Mouse (Mus musculus): ENCODE measurements around the gene Il1rapl2. TPM values are rescaled to one million over a fixed set of nuclear protein-coding genes. Genes with fewer than 3 reads are reported as not detected.

The Il1rapl2 gene
- polyA plus RNA-seq (2015; fragmentation: Nextera tagmentation; extraction: Ambion mirVana): 0.04 TPM in 1 of 2 replicates, not detected in the other

DNA sequence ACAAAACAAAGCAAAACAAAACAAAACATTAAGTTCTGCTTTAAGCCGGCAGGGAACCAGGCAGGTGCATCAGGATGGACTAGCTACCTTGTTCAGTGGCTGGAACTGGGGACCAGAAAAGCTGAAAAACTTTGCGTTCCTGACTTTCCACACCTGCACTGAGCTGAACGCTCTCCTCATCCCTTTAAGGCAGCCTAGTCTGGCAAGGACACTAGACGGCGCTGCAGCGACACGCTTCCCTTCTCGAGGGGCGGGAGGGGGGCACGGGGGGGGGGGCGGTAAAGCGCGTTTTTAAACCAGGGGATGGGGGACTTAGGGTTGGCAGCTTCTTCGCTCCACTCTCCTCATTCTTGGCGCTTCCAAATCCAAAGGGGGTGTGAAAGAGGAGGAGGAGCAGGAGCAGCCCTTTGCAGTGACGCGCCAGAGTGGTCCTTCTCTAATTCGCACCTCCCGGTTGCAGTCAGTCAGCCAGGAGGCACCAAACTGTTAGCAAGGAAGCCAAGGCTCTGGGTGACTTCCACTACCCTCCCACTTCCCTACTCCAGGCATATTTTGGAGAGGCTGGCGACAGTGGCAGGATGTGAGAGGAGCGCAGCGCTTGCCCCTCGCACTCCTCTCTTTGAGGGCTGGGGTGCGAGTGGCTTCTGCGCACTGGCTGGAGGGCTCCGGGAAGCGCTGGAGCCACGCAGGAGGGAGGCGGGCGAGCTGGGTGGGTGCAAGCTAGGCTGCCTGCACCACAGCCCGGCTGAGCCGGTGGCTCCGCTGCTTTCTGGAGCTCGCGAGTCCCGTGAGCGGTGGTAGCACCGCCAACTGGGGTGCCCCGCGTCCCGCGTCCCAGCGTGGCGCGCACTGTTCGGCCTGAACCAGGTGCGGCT lies at the start of gene Il1rapl2:
TSS of gene Il1rapl2 (plus strand) at position 288 of the 875 bp plus-strand sequence.
- H3K4me3 ChIP-seq (ENCODE audit: low read length): peak within 1 kb of the TSS; percentile 34
- H3K9me3 ChIP-seq (ENCODE audit: control insufficient read depth, low read length): no peaks in the 10 kb centered on the region
- H3K4me2 ChIP-seq (ENCODE audit: low read depth, low read length): peak within 1 kb of the TSS; percentile 56
- peaks cover 37% of the 10 kb centered on the region for H3K27me3 ChIP-seq (ENCODE audit: control insufficient read depth, insufficient read depth, low read depth, low read length)
- H3K4me1 ChIP-seq (replicated peaks; ENCODE audit: control insufficient read depth, insufficient read depth, low read length): no peaks in the 10 kb centered on the region
- no peak within 1 kb of the TSS for H3K27ac ChIP-seq (ENCODE audit: low read length)
- no peak within 1 kb of the TSS for H3K9ac ChIP-seq (ENCODE audit: low read length)
- ATAC-seq (ENCODE audit: low read depth): peak; percentile 51
- no peaks in the 10 kb centered on the region for H3K36me3 ChIP-seq (ENCODE audit: control insufficient read depth, insufficient read depth, low read length)
- WGBS: 15% methylated on average over 41 of the region's 47 CpGs

DNA sequence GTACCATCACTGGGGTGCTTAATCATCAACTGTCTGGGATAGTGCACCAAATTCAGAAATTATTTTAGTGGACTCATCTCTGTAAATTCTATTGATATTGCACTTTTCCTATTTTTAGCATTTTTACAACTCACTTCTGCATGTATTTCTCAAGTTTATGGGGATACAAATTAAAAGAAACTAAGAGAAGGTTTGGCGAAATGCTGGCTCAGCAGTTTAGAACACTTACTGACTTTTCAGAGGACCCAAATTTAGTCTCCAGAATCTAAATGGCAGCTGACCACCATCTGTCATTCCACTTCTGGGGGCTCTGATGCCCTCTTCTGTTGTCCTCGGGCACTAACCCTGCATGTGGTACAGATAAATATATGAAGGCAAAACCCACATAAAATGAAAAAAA lies 22.1 kb upstream of the Il1rapl2 start:
- no peak overlapping the region for H3K9ac ChIP-seq (ENCODE audit: low read length)
- WGBS: 67% methylated on average over 2 of the region's 2 CpGs
- no peaks in the 10 kb centered on the region for H3K9me3 ChIP-seq (ENCODE audit: control insufficient read depth, low read length)
- H3K4me3 ChIP-seq (ENCODE audit: low read length): no peak overlapping the region
- ATAC-seq (ENCODE audit: low read depth): no peak
- H3K27me3 ChIP-seq (ENCODE audit: control insufficient read depth, insufficient read depth, low read depth, low read length): no peaks in the 10 kb centered on the region
- H3K27ac ChIP-seq (ENCODE audit: low read length): no peak overlapping the region
- H3K36me3 ChIP-seq (ENCODE audit: control insufficient read depth, insufficient read depth, low read length): no peaks in the 10 kb centered on the region
- H3K4me1 ChIP-seq (replicated peaks; ENCODE audit: control insufficient read depth, insufficient read depth, low read length): no peaks in the 10 kb centered on the region
- no peak overlapping the region for H3K4me2 ChIP-seq (ENCODE audit: low read depth, low read length)

GRCm38 (mm10) chrX:137569472-137570188 lies 778 bp upstream of the Il1rapl2 start:
- H3K36me3 ChIP-seq (ENCODE audit: control insufficient read depth, insufficient read depth, low read length): no peaks in the 10 kb centered on the region
- ATAC-seq (ENCODE audit: low read depth): no peak
- no peak overlapping the region for H3K9ac ChIP-seq (ENCODE audit: low read length)
- 30% methylated on average over 21 of the region's 21 CpGs for WGBS
- peaks cover 37% of the 10 kb centered on the region for H3K27me3 ChIP-seq (ENCODE audit: control insufficient read depth, insufficient read depth, low read depth, low read length)
- no peak overlapping the region for H3K27ac ChIP-seq (ENCODE audit: low read length)
- no peak overlapping the region for H3K4me2 ChIP-seq (ENCODE audit: low read depth, low read length)
- H3K4me1 ChIP-seq (replicated peaks; ENCODE audit: control insufficient read depth, insufficient read depth, low read length): no peaks in the 10 kb centered on the region
- no peak overlapping the region; the same call in 1 of the 2 replicates for H3K4me3 ChIP-seq (ENCODE audit: low read length)
- H3K9me3 ChIP-seq (ENCODE audit: control insufficient read depth, low read length): no peaks in the 10 kb centered on the region

GRCm38 (mm10) chrX:137582656-137583055 lies 12.2 kb downstream of the Il1rapl2 start:
- H3K36me3 ChIP-seq (ENCODE audit: control insufficient read depth, insufficient read depth, low read length): no peaks in the 10 kb centered on the region
- H3K9ac ChIP-seq (ENCODE audit: low read length): no peak overlapping the region
- WGBS: 38% methylated on average over 1 of the region's 1 CpGs
- H3K4me3 ChIP-seq (ENCODE audit: low read length): no peak overlapping the region
- no peaks in the 10 kb centered on the region for H3K4me1 ChIP-seq (replicated peaks; ENCODE audit: control insufficient read depth, insufficient read depth, low read length)
- ATAC-seq (ENCODE audit: low read depth): no peak
- H3K4me2 ChIP-seq (ENCODE audit: low read depth, low read length): no peak overlapping the region
- no peaks in the 10 kb centered on the region for H3K9me3 ChIP-seq (ENCODE audit: control insufficient read depth, low read length)
- H3K27me3 ChIP-seq (ENCODE audit: control insufficient read depth, insufficient read depth, low read depth, low read length): no peaks in the 10 kb centered on the region
- no peak overlapping the region for H3K27ac ChIP-seq (ENCODE audit: low read length)

- Histone ChIP-seq H3K9me3 (ENCODE audit: control insufficient read depth, low read length) (no peaks in the 10 kb centered on the region), H3K36me3 (ENCODE audit: control insufficient read depth, insufficient read depth, low read length) (no peaks in the 10 kb centered on the region), H3K4me1 (replicated peaks; ENCODE audit: control insufficient read depth, insufficient read depth, low read length) (no peaks in the 10 kb centered on the region), H3K27me3 (ENCODE audit: control insufficient read depth, insufficient read depth, low read depth, low read length) (no peaks in the 10 kb centered on the region), H3K9ac (ENCODE audit: low read length) (no peak overlapping the region), H3K4me2 (ENCODE audit: low read depth, low read length) (no peak overlapping the region), H3K4me3 (ENCODE audit: low read length) (no peak overlapping the region), H3K27ac (ENCODE audit: low read length) (no peak overlapping the region)
- no peak for ATAC-seq (ENCODE audit: low read depth)
Measured at GRCm38 (mm10) chrX:137620697-137621096, 50.3 kb downstream of the Il1rapl2 start.

- no peak for ATAC-seq (ENCODE audit: low read depth)
- no peak overlapping the region for H3K9ac ChIP-seq (ENCODE audit: low read length)
- H3K4me1 ChIP-seq (replicated peaks; ENCODE audit: control insufficient read depth, insufficient read depth, low read length): no peaks in the 10 kb centered on the region
- H3K9me3 ChIP-seq (ENCODE audit: control insufficient read depth, low read length): no peaks in the 10 kb centered on the region
- no peaks in the 10 kb centered on the region for H3K36me3 ChIP-seq (ENCODE audit: control insufficient read depth, insufficient read depth, low read length)
- H3K4me3 ChIP-seq (ENCODE audit: low read length): no peak overlapping the region
- no peak overlapping the region for H3K27ac ChIP-seq (ENCODE audit: low read length)
- WGBS: 16% methylated on average over 2 of the region's 2 CpGs
- H3K4me2 ChIP-seq (ENCODE audit: low read depth, low read length): no peak overlapping the region
- H3K27me3 ChIP-seq (ENCODE audit: control insufficient read depth, insufficient read depth, low read depth, low read length): no peaks in the 10 kb centered on the region
Measured at GRCm38 (mm10) chrX:137667011-137667410, 96.6 kb downstream of the Il1rapl2 start.

DNA sequence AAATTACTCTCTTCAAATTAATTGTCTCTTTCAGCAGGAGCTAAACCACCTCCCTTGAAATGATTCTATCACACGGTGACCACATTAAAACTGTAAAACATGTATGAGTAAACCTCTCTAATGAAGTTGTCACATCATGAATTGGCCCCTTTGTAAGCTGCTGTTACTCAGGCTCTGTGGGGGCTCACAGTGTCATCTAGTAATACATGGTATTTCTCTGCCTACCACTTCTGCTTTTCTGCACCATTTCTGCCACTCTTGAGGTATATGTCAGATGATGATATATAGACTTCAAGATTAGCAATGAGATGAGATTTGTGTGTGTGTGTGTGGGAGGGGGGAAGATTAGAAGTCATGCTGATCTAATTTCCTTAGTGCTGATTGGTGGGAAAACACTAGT lies 117.6 kb downstream of the Il1rapl2 start:
- Histone ChIP-seq H3K4me2 (ENCODE audit: low read depth, low read length) (no peak overlapping the region), H3K27ac (ENCODE audit: low read length) (no peak overlapping the region), H3K9ac (ENCODE audit: low read length) (no peak overlapping the region), H3K9me3 (ENCODE audit: control insufficient read depth, low read length) (no peaks in the 10 kb centered on the region), H3K27me3 (ENCODE audit: control insufficient read depth, insufficient read depth, low read depth, low read length) (no peaks in the 10 kb centered on the region), H3K36me3 (ENCODE audit: control insufficient read depth, insufficient read depth, low read length) (no peaks in the 10 kb centered on the region), H3K4me3 (ENCODE audit: low read length) (no peak overlapping the region), H3K4me1 (replicated peaks; ENCODE audit: control insufficient read depth, insufficient read depth, low read length) (no peaks in the 10 kb centered on the region)
- 62% methylated on average over 1 of the region's 1 CpGs for WGBS
- no peak for ATAC-seq (ENCODE audit: low read depth)

- no peak overlapping the region for H3K9ac ChIP-seq (ENCODE audit: low read length)
- WGBS: 70% methylated on average over 2 of the region's 2 CpGs
- no peak overlapping the region for H3K4me3 ChIP-seq (ENCODE audit: low read length)
- H3K27ac ChIP-seq (ENCODE audit: low read length): no peak overlapping the region
- H3K4me2 ChIP-seq (ENCODE audit: low read depth, low read length): no peak overlapping the region
- ATAC-seq (ENCODE audit: low read depth): no peak
- no peaks in the 10 kb centered on the region for H3K27me3 ChIP-seq (ENCODE audit: control insufficient read depth, insufficient read depth, low read depth, low read length)
- no peaks in the 10 kb centered on the region for H3K4me1 ChIP-seq (replicated peaks; ENCODE audit: control insufficient read depth, insufficient read depth, low read length)
- no peaks in the 10 kb centered on the region for H3K9me3 ChIP-seq (ENCODE audit: control insufficient read depth, low read length)
- H3K36me3 ChIP-seq (ENCODE audit: control insufficient read depth, insufficient read depth, low read length): no peaks in the 10 kb centered on the region
Measured at GRCm38 (mm10) chrX:137700006-137700405, 129.6 kb downstream of the Il1rapl2 start.

DNA sequence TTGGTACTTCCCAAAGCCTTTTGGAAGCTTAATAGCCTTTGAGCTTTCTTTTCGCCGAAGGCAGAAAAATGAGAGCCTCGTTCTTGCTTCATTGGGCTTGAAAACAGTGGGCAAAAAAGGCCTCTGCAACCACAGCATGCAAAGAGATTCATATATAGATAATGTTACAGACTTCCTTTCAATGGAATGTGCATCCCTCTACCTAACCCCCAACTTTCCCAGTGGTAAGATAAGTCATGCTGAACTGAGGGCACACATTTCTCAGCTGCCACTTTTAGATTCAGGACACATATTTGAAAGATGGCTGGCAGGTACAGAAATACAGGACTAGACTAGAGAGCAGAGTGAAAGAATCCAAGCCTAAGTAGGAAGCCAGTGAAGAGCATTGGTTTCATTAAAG lies 185.1 kb downstream of the Il1rapl2 start:
- no peaks in the 10 kb centered on the region for H3K36me3 ChIP-seq (ENCODE audit: control insufficient read depth, insufficient read depth, low read length)
- no peaks in the 10 kb centered on the region for H3K27me3 ChIP-seq (ENCODE audit: control insufficient read depth, insufficient read depth, low read depth, low read length)
- H3K9ac ChIP-seq (ENCODE audit: low read length): no peak overlapping the region
- no peak for ATAC-seq (ENCODE audit: low read depth)
- H3K4me1 ChIP-seq (replicated peaks; ENCODE audit: control insufficient read depth, insufficient read depth, low read length): no peaks in the 10 kb centered on the region
- no peak overlapping the region for H3K27ac ChIP-seq (ENCODE audit: low read length)
- H3K4me2 ChIP-seq (ENCODE audit: low read depth, low read length): no peak overlapping the region
- H3K4me3 ChIP-seq (ENCODE audit: low read length): no peak overlapping the region
- H3K9me3 ChIP-seq (ENCODE audit: control insufficient read depth, low read length): no peaks in the 10 kb centered on the region
- 80% methylated on average over 3 of the region's 3 CpGs for WGBS

All from lung, embryonic 16.5 days (tissue).